Mouse (Mus musculus) lung, postnatal 10 days (tissue): ENCODE measurements around the gene Spg11.
"Not testable (repeated sequence)": the region's sequence is repeated elsewhere in the genome, so short reads cannot be mapped to it uniquely, and the experiment has no call there.

ENCODE experiments used
- DNase-seq: peaks from one replicate; pipeline ENCODE4 v3.0.0; 2021

The Spg11 gene

GRCm38 (mm10) chr2:122059365-122060115 lies 58.6 kb downstream of the Spg11 start:
- DNase-seq, result no peak

GRCm38 (mm10) chr2:122043926-122044325 lies 74.3 kb downstream of the Spg11 start:
- no peak for DNase-seq

- DNase-seq, result no peak
Measured at GRCm38 (mm10) chr2:122036064-122036463, 82.1 kb downstream of the Spg11 start.

- no peak for DNase-seq
Measured at GRCm38 (mm10) chr2:122031970-122032369, 86.2 kb downstream of the Spg11 start.

GRCm38 (mm10) chr2:122028756-122029700 lies 89.2 kb downstream of the Spg11 start:
- DNase-seq, result peak; percentile 50

GRCm38 (mm10) chr2:122027862-122028755 lies 90.1 kb downstream of the Spg11 start, which contains the start of gene Eif3j1:
Eif3j1 (plus strand) TSS chr2:122028546.
- peak; percentile 92 for DNase-seq

- DNase-seq, result not testable (repeated sequence)
Measured at GRCm38 (mm10) chr2:122027091-122027490, 91.1 kb downstream of the Spg11 start.

GRCm38 (mm10) chr2:122022284-122022683 lies 95.9 kb downstream of the Spg11 start:
- no peak for DNase-seq

- DNase-seq, result no peak
Measured at GRCm38 (mm10) chr2:122018705-122019104, 99.5 kb downstream of the Spg11 start.

GRCm38 (mm10) chr2:122011441-122011840 lies 106.7 kb downstream of the Spg11 start:
- no peak for DNase-seq

- DNase-seq, result no peak
Measured at GRCm38 (mm10) chr2:122008832-122009231, 109.4 kb downstream of the Spg11 start.
